Mouse (Mus musculus) kidney, embryonic 16.5 days (tissue): Measurements from ENCODE around the gene 3110082I17Rik. TPM values are rescaled to one million over a fixed set of nuclear protein-coding genes. Genes with fewer than 3 reads are reported as not detected.

ENCODE experiments used
- ATAC-seq: fragments of 200-750 bp; cut with Nextera tagmentation; 2 replicates; pipeline ENCODE4 v1.8.0; 2017; ENCODE audit warnings: moderate TSS enrichment; ENCODE audit not compliant: low FRiP score, low TSS enrichment
- H3K27ac ChIP-seq: fragments of 300-500 bp; sonication (generic); 2 replicates; pipeline ENCODE4 v1.5.1; 2014; ENCODE audit warnings: low read length
- H3K27me3 ChIP-seq: fragments of 300-500 bp; sonication (generic); 2 replicates; pipeline ENCODE4 v1.6.1; 2014; ENCODE audit warnings: low read length, control low read depth, mixed read lengths; ENCODE audit not compliant: insufficient read depth
- H3K36me3 ChIP-seq: fragments of 300-500 bp; sonication (generic); 2 replicates; pipeline ENCODE4 v1.6.1; 2014; ENCODE audit warnings: low read length, control low read depth, mixed read lengths; ENCODE audit not compliant: insufficient read depth
- H3K4me1 ChIP-seq: fragments of 300-500 bp; sonication (generic); 2 replicates; pipeline ENCODE4 v1.6.1; 2014; ENCODE audit warnings: low read length, control low read depth, mixed read lengths; ENCODE audit not compliant: insufficient read depth
- H3K4me2 ChIP-seq: fragments of 300-500 bp; sonication (generic); replicated peaks from 2 replicates; pipeline ENCODE4 v1.6.1; 2014; ENCODE audit warnings: low read depth, low read length
- H3K4me3 ChIP-seq: fragments of 300-500 bp; sonication (generic); 2 replicates; pipeline ENCODE4 v1.5.1; 2014; ENCODE audit warnings: mild to moderate bottlenecking, low read length
- H3K9ac ChIP-seq: fragments of 300-500 bp; sonication (generic); replicated peaks from 2 replicates; pipeline ENCODE4 v1.6.1; 2014; ENCODE audit warnings: low read length
- H3K9me3 ChIP-seq: fragments of 300-500 bp; sonication (generic); 2 replicates; pipeline ENCODE4 v1.6.1; 2016; ENCODE audit warnings: low read length, control low read depth
- WGBS: fragments of 180-500 bp; shearing (Covaris S2); extraction: QIAGEN DNeasy Blood & Tissue Kit; methylation state at CpG from one replicate; pipeline ENCODE4 v1.1.7; 2014; 5-methylcytosine and 5-hydroxymethylcytosine counted together
- polyA plus RNA-seq: library from polyadenylated mRNA; unstranded; fragments of >200 nt; fragmentation: Nextera tagmentation; extraction: Ambion mirVana; gene quantifications from 2 replicates; pipeline ENCODE4 v1.2.1, GENCODE M21; 2015

3110082I17Rik gene
- polyA plus RNA-seq, 1 experiment from 2014 or later, result 46.1 TPM

DNA sequence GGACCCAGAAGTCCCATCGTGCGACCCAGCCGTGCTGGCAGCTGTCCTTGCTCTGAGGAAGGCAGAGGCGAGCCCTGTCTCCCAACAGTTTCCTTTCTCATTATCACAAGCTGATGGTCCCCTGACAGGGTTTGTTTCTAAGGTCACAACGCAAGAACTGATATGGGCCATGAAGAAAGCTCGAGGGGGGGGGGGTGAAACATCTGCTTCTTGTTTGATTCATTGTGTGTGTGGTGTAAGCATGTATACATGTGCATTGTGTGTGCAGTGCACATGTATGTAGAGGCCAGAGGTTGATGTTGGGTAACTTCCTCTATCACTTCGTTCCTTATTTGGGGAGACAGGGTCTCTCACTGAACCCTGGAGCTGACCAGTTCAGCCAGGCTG is 132.7 kb downstream of the 3110082I17Rik start:
- no peak for ATAC-seq
- WGBS, result 67% methylated on average over 7 of the region's 7 CpGs
- H3K4me2 ChIP-seq, result no peak overlapping the region

DNA sequence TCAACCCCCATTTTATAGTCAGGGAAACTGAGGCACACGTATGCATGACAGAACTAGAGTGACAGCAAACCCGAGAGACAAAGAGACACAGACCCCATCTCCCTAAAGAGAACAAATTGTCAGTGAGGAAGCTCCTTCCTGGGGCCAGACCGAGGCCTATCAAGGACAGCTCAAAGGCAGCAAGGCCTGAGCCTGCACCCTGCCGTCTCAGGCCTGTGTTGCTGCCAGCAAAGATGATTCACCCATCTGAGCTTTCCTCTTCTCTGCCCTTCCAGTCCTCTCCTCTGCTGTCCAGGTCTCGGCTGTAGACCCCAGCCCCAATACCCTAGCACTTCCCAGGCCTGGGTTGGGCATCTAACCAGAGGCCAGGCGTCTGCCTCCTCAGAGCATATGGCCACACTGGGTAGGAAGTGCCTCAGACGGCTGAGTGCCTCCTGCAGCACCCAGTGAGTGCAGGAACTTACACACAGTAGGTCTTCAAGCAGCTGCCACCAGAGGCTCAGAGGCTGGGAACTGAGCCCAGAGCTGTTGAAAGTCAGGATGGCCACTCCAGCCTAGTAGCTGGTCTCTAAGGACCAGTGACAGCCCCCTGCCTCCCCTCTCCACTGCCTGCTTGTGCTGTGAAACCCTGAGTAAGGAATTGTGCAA is 133.2 kb downstream of the 3110082I17Rik start:
- H3K4me3 ChIP-seq, result no peak overlapping the region
- ATAC-seq, result no peak
- 71% methylated on average over 7 of the region's 7 CpGs for WGBS
- peaks cover 25% of the 10 kb centered on the region for H3K4me1 ChIP-seq
- peaks cover 26% of the 10 kb centered on the region for H3K27me3 ChIP-seq
- H3K36me3 ChIP-seq, result no peaks in the 10 kb centered on the region
- H3K4me2 ChIP-seq, result no peak overlapping the region
- no peak overlapping the region for H3K27ac ChIP-seq
- H3K9ac ChIP-seq, result no peak overlapping the region
- H3K9me3 ChIP-seq, result no peaks in the 10 kb centered on the region

More for the DNA sequence above, 132.7 kb downstream of the 3110082I17Rik start:
- H3K9me3 ChIP-seq, result no peaks in the 10 kb centered on the region
- H3K9ac ChIP-seq, result no peak overlapping the region
- no peak overlapping the region for H3K4me3 ChIP-seq
- H3K4me1 ChIP-seq, result peaks cover 27% of the 10 kb centered on the region
- peaks cover 26% of the 10 kb centered on the region for H3K27me3 ChIP-seq
- H3K27ac ChIP-seq, result no peak overlapping the region
- H3K36me3 ChIP-seq, result no peaks in the 10 kb centered on the region

- Histone ChIP-seq H3K9me3 (no peaks in the 10 kb centered on the region), H3K36me3 (no peaks in the 10 kb centered on the region), H3K4me2 (no peak overlapping the region), H3K4me3 (no peak overlapping the region), H3K27me3 (peaks cover 26% of the 10 kb centered on the region), H3K27ac (no peak overlapping the region), H3K9ac (no peak overlapping the region), H3K4me1 (peaks cover 22% of the 10 kb centered on the region)
- ATAC-seq, result no peak
- 61% methylated on average over 13 of the region's 13 CpGs for WGBS
Measured at GRCm38 (mm10) chr5:139326111-139326696, 134.1 kb downstream of the 3110082I17Rik start.

DNA sequence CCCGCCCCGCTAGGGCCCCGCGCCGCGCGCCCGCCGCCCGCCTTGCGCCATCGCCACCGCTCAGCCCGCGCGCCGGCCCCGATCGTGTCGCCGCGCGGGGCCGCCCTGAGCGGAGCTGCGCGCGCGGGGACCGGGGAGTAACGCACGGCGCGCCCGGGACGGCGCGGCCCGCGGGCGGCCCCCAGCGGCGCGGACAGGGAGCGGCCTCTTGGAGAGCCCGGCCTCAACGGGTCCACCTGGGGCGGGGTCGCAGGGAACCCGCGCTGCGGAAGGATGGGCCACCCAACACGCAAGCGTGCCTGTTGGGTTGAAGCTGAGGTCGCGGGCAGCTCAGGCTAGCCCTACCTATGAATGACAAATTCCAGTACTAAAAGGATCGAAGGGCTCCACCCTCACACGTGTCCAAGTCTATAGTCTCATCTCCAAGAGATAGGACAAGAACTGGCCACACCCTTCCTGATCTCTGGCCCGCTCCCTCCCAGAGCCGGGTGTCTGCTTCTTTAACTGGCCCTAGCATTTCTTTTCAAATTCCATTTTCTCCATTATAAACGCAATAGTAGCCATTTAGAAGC is 134.8 kb downstream of the 3110082I17Rik start, which contains the start of gene Adap1:
TSS of gene Adap1 (minus strand) at position 228 of the 572 bp plus-strand sequence.
- no peak within 1 kb of the TSS for H3K27ac ChIP-seq
- WGBS, result 4% methylated on average over 34 of the region's 61 CpGs
- peak within 1 kb of the TSS; percentile 97 for H3K4me2 ChIP-seq
- peaks cover 26% of the 10 kb centered on the region for H3K27me3 ChIP-seq
- H3K9me3 ChIP-seq, result no peaks in the 10 kb centered on the region
- peak within 1 kb of the TSS; percentile 68 for H3K4me3 ChIP-seq
- H3K9ac ChIP-seq, result peak within 1 kb of the TSS; percentile 78
- H3K36me3 ChIP-seq, result no peaks in the 10 kb centered on the region
- peaks cover 22% of the 10 kb centered on the region for H3K4me1 ChIP-seq
- peak; percentile 64; the same call in 1 of the 2 replicates for ATAC-seq

DNA sequence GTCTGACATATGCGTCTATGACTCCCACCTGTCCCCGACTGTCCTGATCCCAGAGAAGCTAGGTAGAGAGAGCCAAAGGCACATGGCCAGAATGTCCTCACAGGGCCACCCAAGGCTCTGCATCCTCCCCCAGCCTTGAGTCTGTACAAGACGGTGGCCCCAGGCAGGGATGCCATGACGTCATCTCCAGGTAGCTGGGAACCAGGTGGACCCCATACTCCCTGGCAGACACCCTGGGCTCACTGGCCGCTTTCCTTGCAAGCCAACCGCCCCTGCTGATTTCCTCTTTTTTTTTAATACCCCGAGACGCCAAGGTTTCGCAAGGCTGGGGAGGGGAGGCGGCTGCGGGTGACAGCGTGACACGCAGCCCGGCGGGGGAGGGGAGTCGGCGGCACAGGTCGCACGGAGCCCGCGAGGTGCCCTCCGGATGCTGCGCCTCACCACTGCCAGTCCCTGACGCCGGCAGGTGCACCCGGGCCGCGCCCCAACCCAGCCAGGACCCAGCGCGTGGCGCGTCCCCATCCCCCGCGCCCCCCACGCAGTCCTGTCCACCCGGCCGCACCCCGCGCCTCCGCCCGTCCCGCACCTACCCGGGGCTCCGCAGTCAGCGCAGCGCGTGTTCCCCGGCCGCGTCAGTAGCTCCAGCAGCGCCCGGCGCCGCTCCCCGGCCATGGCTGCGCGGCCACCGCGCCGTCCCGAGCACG is 135.5 kb downstream of the 3110082I17Rik start:
- Histone ChIP-seq H3K4me3 (peak overlapping the region; percentile 68), H3K36me3 (no peaks in the 10 kb centered on the region), H3K27me3 (peaks cover 26% of the 10 kb centered on the region), H3K27ac (no peak overlapping the region), H3K4me2 (peak overlapping the region; percentile 97), H3K4me1 (peaks cover 22% of the 10 kb centered on the region), H3K9me3 (no peaks in the 10 kb centered on the region), H3K9ac (peak overlapping the region; percentile 78)
- peak; percentile 35; the same call in 1 of the 2 replicates for ATAC-seq
- 5% methylated on average over 25 of the region's 62 CpGs for WGBS

GRCm38 (mm10) chr5:139324045-139324491 is 136.3 kb downstream of the 3110082I17Rik start:
- no peaks in the 10 kb centered on the region for H3K36me3 ChIP-seq
- 67% methylated on average over 5 of the region's 5 CpGs for WGBS
- ATAC-seq, result peak; percentile 58
- peaks cover 22% of the 10 kb centered on the region for H3K4me1 ChIP-seq
- peak overlapping the region; percentile 97; the same call in 1 of the 2 replicates for H3K4me2 ChIP-seq
- peaks cover 26% of the 10 kb centered on the region for H3K27me3 ChIP-seq
- H3K27ac ChIP-seq, result no peak overlapping the region
- no peak overlapping the region for H3K4me3 ChIP-seq
- H3K9me3 ChIP-seq, result no peaks in the 10 kb centered on the region
- H3K9ac ChIP-seq, result no peak overlapping the region

DNA sequence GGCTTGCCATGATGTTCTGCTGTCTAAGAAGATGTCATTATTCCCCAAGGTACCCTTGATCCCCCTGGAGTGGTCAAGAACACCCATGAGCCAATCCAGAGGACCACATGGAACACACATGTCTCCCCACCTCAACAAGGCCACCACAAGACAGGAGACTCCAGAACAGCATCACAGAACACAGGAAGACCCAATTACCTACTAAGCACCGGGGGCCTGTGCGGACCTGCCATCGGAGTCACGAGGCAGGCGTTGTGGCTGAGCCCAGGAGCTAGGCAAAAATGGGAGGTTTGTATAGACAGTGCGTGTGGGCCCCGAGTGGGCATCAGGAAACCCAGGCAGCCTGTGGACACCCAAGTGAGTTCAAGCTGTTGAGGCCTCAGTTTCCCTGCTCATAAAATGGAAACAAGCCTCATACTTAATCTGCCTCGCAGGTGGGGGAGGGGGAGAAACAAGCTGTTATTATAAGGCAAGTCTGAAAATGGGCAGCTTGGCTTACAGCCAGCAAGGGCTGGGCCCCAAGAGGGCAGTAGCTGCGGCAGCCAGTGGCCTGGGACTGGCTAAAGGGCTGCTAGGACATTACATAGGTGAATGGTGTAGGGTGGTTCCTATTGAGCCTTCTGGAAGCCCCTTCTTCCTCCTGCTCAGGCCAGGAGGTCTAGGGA is 136.9 kb downstream of the 3110082I17Rik start:
- ATAC-seq, result peak; percentile 36; the same call in 1 of the 2 replicates
- Histone ChIP-seq H3K4me3 (no peak overlapping the region), H3K27ac (no peak overlapping the region), H3K9ac (no peak overlapping the region), H3K27me3 (peaks cover 26% of the 10 kb centered on the region), H3K9me3 (no peaks in the 10 kb centered on the region), H3K4me2 (no peak overlapping the region), H3K4me1 (peaks cover 22% of the 10 kb centered on the region), H3K36me3 (no peaks in the 10 kb centered on the region)
- WGBS, result 78% methylated on average over 9 of the region's 9 CpGs

DNA sequence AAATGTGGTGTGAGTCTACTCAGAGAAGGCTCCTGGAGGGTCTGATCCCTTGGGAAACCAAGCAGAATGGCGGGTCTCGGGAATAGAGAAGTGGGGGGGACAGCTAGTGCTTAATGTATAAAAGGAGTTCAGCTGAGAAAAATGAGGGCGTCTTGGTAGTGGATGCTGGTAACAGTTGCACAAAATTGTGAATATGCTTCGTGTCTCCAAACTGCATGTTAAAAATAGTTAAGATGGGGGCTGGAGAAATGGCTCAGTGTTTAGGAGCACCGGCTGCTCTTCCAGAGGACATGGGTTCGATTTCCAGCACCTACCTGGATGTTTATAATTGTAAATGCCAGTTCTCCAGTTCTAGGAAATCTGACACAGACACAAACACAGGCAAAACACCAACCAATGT is 139.0 kb downstream of the 3110082I17Rik start:
- Histone ChIP-seq H3K4me1 (peaks cover 27% of the 10 kb centered on the region), H3K4me2 (no peak overlapping the region), H3K9me3 (no peaks in the 10 kb centered on the region), H3K9ac (no peak overlapping the region), H3K27ac (no peak overlapping the region), H3K27me3 (peaks cover 25% of the 10 kb centered on the region), H3K4me3 (no peak overlapping the region), H3K36me3 (no peaks in the 10 kb centered on the region)
- 87% methylated on average over 6 of the region's 6 CpGs for WGBS
- ATAC-seq, result no peak

GRCm38 (mm10) chr5:139320424-139320823 is 139.9 kb downstream of the 3110082I17Rik start:
- no peak overlapping the region for H3K9ac ChIP-seq
- no peak overlapping the region for H3K4me2 ChIP-seq
- H3K9me3 ChIP-seq, result no peaks in the 10 kb centered on the region
- H3K36me3 ChIP-seq, result no peaks in the 10 kb centered on the region
- no peak overlapping the region for H3K4me3 ChIP-seq
- no peak for ATAC-seq
- peaks cover 16% of the 10 kb centered on the region for H3K27me3 ChIP-seq
- H3K4me1 ChIP-seq, result peaks cover 23% of the 10 kb centered on the region
- 70% methylated on average over 7 of the region's 7 CpGs for WGBS
- no peak overlapping the region for H3K27ac ChIP-seq
